Mouse (Mus musculus): ENCODE results near the gene Fbxl19. TPM values are rescaled to one million over a fixed set of nuclear protein-coding genes. Genes with fewer than 3 reads are reported as not detected.

Gene Fbxl19
- polyA plus RNA-seq, 1 experiment from 2014 or later: 1.4 TPM

GRCm38 (mm10) chr7:127811240-127811639 lies 66.9 kb downstream of the Fbxl19 start:
- no peak for ATAC-seq (replicated peaks; ENCODE audit: insufficient number of reproducible peaks, insufficient read depth, low FRiP score, low read depth)
- Histone ChIP-seq H3K27ac (no peak overlapping the region), H3K4me3 (no peak overlapping the region), H3K9me3 (replicated peaks) (no peaks in the 10 kb centered on the region), H3K9ac (no peak overlapping the region), H3K27me3 (no peaks in the 10 kb centered on the region), H3K4me1 (replicated peaks) (peaks cover 21% of the 10 kb centered on the region), H3K36me3 (no peaks in the 10 kb centered on the region), H3K4me2 (no peak overlapping the region)
- WGBS: 76% methylated on average over 4 of the region's 4 CpGs

DNA sequence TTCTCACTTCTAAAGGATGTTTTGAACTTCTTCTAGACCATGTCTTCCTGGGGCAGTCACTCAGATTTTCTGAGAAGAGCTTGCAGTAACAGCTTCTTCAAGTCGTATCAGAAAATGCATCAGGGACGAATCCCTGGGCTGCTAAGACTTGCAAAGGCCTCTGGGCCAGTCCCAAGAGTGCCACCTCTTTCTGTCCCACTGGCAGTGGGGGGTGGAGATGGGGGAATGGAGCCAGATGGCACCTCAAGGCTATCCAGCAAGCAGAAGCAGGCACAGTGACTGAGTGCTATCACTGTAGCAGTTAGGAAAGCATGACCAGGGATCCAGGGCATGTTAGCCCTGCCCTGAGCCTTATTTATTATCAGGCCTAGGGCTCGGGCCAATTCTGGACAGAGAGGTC lies 67.9 kb downstream of the Fbxl19 start:
- ATAC-seq (replicated peaks; ENCODE audit: insufficient number of reproducible peaks, insufficient read depth, low FRiP score, low read depth): no peak
- H3K9ac ChIP-seq: no peak overlapping the region
- H3K4me3 ChIP-seq: no peak overlapping the region
- no peaks in the 10 kb centered on the region for H3K9me3 ChIP-seq (replicated peaks)
- H3K4me1 ChIP-seq (replicated peaks): peaks cover 21% of the 10 kb centered on the region
- WGBS: 63% methylated on average over 3 of the region's 3 CpGs
- H3K36me3 ChIP-seq: no peaks in the 10 kb centered on the region
- H3K4me2 ChIP-seq: no peak overlapping the region
- no peaks in the 10 kb centered on the region for H3K27me3 ChIP-seq
- H3K27ac ChIP-seq: no peak overlapping the region

GRCm38 (mm10) chr7:127813821-127814220 lies 69.5 kb downstream of the Fbxl19 start:
- Histone ChIP-seq H3K4me2 (peak overlapping the region; percentile 45), H3K4me1 (replicated peaks) (peaks cover 21% of the 10 kb centered on the region), H3K9ac (no peak overlapping the region; the same call in 1 of the 2 replicates), H3K9me3 (replicated peaks) (no peaks in the 10 kb centered on the region), H3K36me3 (no peaks in the 10 kb centered on the region), H3K27me3 (no peaks in the 10 kb centered on the region; the same call in 1 of the 2 replicates), H3K4me3 (0 out of 2 replicates have a peak overlapping the region, but pooled peaks have one; percentile 3), H3K27ac (peak overlapping the region; percentile 88)
- WGBS: 71% methylated on average over 4 of the region's 4 CpGs
- ATAC-seq (replicated peaks; ENCODE audit: insufficient number of reproducible peaks, insufficient read depth, low FRiP score, low read depth): no peak

DNA sequence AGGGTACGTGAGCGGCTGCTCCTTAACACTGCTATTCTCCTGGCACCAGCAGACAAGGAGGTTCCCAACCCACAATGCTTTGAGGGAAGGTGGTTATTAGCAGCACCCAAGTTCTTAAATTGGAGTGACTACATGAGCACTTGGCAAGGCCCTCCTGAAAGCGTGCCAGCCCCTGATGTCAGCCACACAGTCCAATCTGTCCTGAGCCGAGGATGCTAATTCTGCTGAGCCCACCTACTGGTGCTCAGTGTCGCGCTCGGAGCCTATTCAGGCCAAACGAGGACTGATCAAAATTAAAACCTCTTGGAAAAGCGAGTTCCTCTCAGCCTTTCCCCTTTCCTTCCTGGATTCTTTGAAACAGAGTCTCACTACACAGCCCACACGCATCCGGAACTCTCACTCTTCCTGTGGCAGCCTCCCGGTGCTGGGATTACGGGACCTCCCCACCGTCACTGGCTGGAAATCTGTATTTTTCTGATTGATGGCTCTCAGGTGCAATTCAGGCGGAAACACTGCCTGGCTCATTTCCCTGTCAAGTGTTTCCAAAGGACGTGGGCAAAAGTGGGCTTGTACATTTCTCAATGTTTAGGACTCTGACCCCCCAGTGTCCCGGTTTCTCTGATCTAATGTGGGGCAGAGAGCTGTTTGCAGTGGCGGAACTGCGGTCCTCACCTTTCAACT lies 70.0 kb downstream of the Fbxl19 start:
- Histone ChIP-seq H3K9me3 (replicated peaks) (no peaks in the 10 kb centered on the region), H3K4me3 (0 out of 2 replicates have a peak overlapping the region, but pooled peaks have one; percentile 3), H3K9ac (peak overlapping the region; percentile 8; the same call in 1 of the 2 replicates), H3K4me2 (peak overlapping the region; percentile 45), H3K27me3 (no peaks in the 10 kb centered on the region; the same call in 1 of the 2 replicates), H3K27ac (peak overlapping the region; percentile 88), H3K36me3 (no peaks in the 10 kb centered on the region), H3K4me1 (replicated peaks) (peaks cover 21% of the 10 kb centered on the region)
- ATAC-seq (replicated peaks; ENCODE audit: insufficient number of reproducible peaks, insufficient read depth, low FRiP score, low read depth): peak; percentile 79
- 61% methylated on average over 19 of the region's 19 CpGs for WGBS

- no peak overlapping the region for H3K4me2 ChIP-seq
- H3K27ac ChIP-seq: peak overlapping the region; percentile 0; the same call in 1 of the 2 replicates
- H3K4me1 ChIP-seq (replicated peaks): peaks cover 21% of the 10 kb centered on the region
- no peaks in the 10 kb centered on the region; the same call in 1 of the 2 replicates for H3K27me3 ChIP-seq
- H3K36me3 ChIP-seq: no peaks in the 10 kb centered on the region
- no peak overlapping the region for H3K4me3 ChIP-seq
- 86% methylated on average over 15 of the region's 15 CpGs for WGBS
- no peaks in the 10 kb centered on the region for H3K9me3 ChIP-seq (replicated peaks)
- no peak overlapping the region for H3K9ac ChIP-seq
- no peak for ATAC-seq (replicated peaks; ENCODE audit: insufficient number of reproducible peaks, insufficient read depth, low FRiP score, low read depth)
These were observed 70.8 kb downstream of the Fbxl19 start for GRCm38 (mm10) chr7:127815116-127815665.

DNA sequence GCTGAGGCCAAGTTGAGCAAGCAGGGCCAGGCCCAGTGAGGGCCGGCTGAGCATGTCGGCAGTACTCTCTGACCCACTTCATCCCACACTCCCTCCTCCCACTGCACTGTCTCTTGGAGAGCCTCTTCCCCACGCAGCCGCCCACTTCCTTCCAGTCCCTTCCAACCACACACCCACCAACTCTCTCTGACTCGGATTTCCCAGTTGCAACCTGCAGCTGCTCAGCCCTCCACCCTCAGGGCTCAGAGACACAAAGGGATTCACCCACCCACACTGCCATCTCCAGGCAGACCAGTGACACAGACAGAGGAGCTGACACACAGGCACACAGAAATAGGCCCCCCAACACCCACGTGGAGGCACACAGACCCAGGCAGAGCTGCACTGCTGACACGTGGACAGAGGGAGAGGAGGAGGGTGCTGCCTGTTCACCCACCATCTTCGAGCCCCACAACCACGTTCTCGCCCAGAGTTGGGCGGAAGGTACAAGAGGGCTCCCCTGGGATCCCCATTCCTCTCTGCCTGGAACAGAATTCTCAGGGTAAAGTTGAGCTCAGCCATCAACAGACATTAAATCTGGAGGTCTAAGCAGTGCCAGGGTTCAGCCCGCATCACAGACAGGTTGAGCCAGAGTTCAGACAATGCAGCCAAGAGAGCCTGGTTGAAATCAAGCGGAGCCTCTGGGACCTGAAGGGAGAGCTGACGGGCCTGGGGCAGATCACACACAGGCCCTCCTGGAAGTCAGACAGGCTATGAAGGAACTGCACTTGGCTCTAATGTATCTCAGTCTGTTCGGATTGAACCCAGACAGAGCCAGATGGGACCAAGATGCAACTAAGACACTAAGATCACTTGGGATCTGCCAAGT lies 71.8 kb downstream of the Fbxl19 start:
- H3K9ac ChIP-seq: no peak overlapping the region
- no peaks in the 10 kb centered on the region; the same call in 1 of the 2 replicates for H3K27me3 ChIP-seq
- 51% methylated on average over 15 of the region's 15 CpGs for WGBS
- peaks cover 21% of the 10 kb centered on the region for H3K4me1 ChIP-seq (replicated peaks)
- H3K9me3 ChIP-seq (replicated peaks): no peaks in the 10 kb centered on the region
- peak overlapping the region; percentile 0; the same call in 1 of the 2 replicates for H3K27ac ChIP-seq
- ATAC-seq (replicated peaks; ENCODE audit: insufficient number of reproducible peaks, insufficient read depth, low FRiP score, low read depth): peak; percentile 44; the same call in 1 of the 2 replicates
- no peaks in the 10 kb centered on the region for H3K36me3 ChIP-seq
- H3K4me2 ChIP-seq: no peak overlapping the region
- H3K4me3 ChIP-seq: no peak overlapping the region

DNA sequence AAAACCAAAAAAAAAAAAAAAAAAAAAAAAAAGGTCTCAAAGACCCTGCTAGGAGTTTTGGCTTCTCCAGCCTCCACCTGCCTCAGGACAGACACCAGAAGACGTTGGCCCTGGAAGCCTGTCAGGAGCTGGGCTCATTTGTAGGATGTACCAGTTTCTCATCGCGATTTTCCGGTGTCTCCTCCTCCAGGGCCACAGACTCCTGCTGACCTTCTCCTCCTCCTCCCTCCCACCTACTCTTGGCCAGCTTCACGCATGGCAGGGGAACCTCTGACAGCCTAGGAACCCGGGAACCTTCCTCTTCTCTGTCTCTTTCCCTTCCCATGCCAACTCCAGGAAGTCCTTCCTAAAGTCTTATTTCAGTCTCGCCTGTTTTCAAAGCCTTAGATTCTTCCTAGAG lies 72.7 kb downstream of the Fbxl19 start:
- no peak overlapping the region for H3K27ac ChIP-seq

GRCm38 (mm10) chr7:127817776-127818175 lies 73.4 kb downstream of the Fbxl19 start:
- H3K27ac ChIP-seq: no peak overlapping the region
- no peak overlapping the region for H3K4me2 ChIP-seq
- H3K4me3 ChIP-seq: no peak overlapping the region
- 83% methylated on average over 5 of the region's 5 CpGs for WGBS
- no peak for ATAC-seq (replicated peaks; ENCODE audit: insufficient number of reproducible peaks, insufficient read depth, low FRiP score, low read depth)
- H3K9me3 ChIP-seq (replicated peaks): no peaks in the 10 kb centered on the region
- H3K9ac ChIP-seq: no peak overlapping the region
- peaks cover 21% of the 10 kb centered on the region for H3K4me1 ChIP-seq (replicated peaks)
- no peaks in the 10 kb centered on the region for H3K36me3 ChIP-seq
- H3K27me3 ChIP-seq: no peaks in the 10 kb centered on the region; the same call in 1 of the 2 replicates

More for the DNA sequence above, 72.7 kb downstream of the Fbxl19 start:
- H3K4me1 ChIP-seq (replicated peaks): peaks cover 21% of the 10 kb centered on the region
- no peak overlapping the region for H3K4me2 ChIP-seq
- ATAC-seq (replicated peaks; ENCODE audit: insufficient number of reproducible peaks, insufficient read depth, low FRiP score, low read depth): no peak
- no peaks in the 10 kb centered on the region; the same call in 1 of the 2 replicates for H3K27me3 ChIP-seq
- no peaks in the 10 kb centered on the region for H3K36me3 ChIP-seq
- WGBS: 74% methylated on average over 7 of the region's 7 CpGs
- H3K9me3 ChIP-seq (replicated peaks): no peaks in the 10 kb centered on the region
- no peak overlapping the region for H3K4me3 ChIP-seq
- H3K9ac ChIP-seq: no peak overlapping the region

MicroRNAs encoded within 50 kb of the gene (microRNA counts, 519-probe panel; counts per million panel counts)
- 2,277 counts per million, percentile 36 among the panel's probes with 10 or more counts for microRNA mmu-miR-762

Small RNA genes lying within 50 kb of the gene (microRNA-seq; reads per million reads assigned to microRNA genes)
- gene Mir762: not detected

Other genes with a start within 250 kb of the Fbxl19 start
- 25.7 and 41.5 TPM in 2 replicates for gene Srcap, start 232.6 kb upstream of the Fbxl19 start, polyA plus RNA-seq (2015; fragmentation: Nextera tagmentation; extraction: Ambion mirVana)
- gene Gm42715, start 225.0 kb upstream of the Fbxl19 start, polyA plus RNA-seq (2015; fragmentation: Nextera tagmentation; extraction: Ambion mirVana): 8.2 and 9.0 TPM in 2 replicates
- gene Tmem265, start 183.2 kb upstream of the Fbxl19 start, polyA plus RNA-seq (2015; fragmentation: Nextera tagmentation; extraction: Ambion mirVana): 2.9 and 4.1 TPM in 2 replicates
- gene Phkg2, start 171.2 kb upstream of the Fbxl19 start, polyA plus RNA-seq (2015; fragmentation: Nextera tagmentation; extraction: Ambion mirVana): 27.5 and 36.5 TPM in 2 replicates
- 10.6 and 12.6 TPM in 2 replicates for gene Ccdc189, start 155.9 kb upstream of the Fbxl19 start, polyA plus RNA-seq (2015; fragmentation: Nextera tagmentation; extraction: Ambion mirVana)
- 27.9 and 32.3 TPM in 2 replicates for gene Rnf40, start 155.8 kb upstream of the Fbxl19 start, polyA plus RNA-seq (2015; fragmentation: Nextera tagmentation; extraction: Ambion mirVana)
- gene Zfp629, start 128.7 kb upstream of the Fbxl19 start, polyA plus RNA-seq (2015; fragmentation: Nextera tagmentation; extraction: Ambion mirVana): 7.8 and 10.5 TPM in 2 replicates
- gene Bcl7c, start 35.6 kb upstream of the Fbxl19 start, polyA plus RNA-seq (2015; fragmentation: Nextera tagmentation; extraction: Ambion mirVana): 37.2 and 45.7 TPM in 2 replicates
- gene Ctf1, start 31.8 kb upstream of the Fbxl19 start, polyA plus RNA-seq (2015; fragmentation: Nextera tagmentation; extraction: Ambion mirVana): 4.7 and 8.4 TPM in 2 replicates
- 0.20 TPM in 1 of 2 replicates, not detected in the other for gene Ctf2, start 12.4 kb upstream of the Fbxl19 start, polyA plus RNA-seq (2015; fragmentation: Nextera tagmentation; extraction: Ambion mirVana)
- gene Orai3, start 25.3 kb downstream of the Fbxl19 start, polyA plus RNA-seq (2015; fragmentation: Nextera tagmentation; extraction: Ambion mirVana): 15.6 and 21.7 TPM in 2 replicates
- gene Setd1a, start 32.1 kb downstream of the Fbxl19 start, polyA plus RNA-seq (2015; fragmentation: Nextera tagmentation; extraction: Ambion mirVana): 13.0 and 16.7 TPM in 2 replicates
- gene Gm49388, start 41.1 kb downstream of the Fbxl19 start, polyA plus RNA-seq (2015; fragmentation: Nextera tagmentation; extraction: Ambion mirVana): not detected in 2 replicates
- 22.0 and 24.0 TPM in 2 replicates for gene Hsd3b7, start 56.1 kb downstream of the Fbxl19 start, polyA plus RNA-seq (2015; fragmentation: Nextera tagmentation; extraction: Ambion mirVana)
- gene Stx4a, start 79.8 kb downstream of the Fbxl19 start, polyA plus RNA-seq (2015; fragmentation: Nextera tagmentation; extraction: Ambion mirVana): 50.5 and 51.0 TPM in 2 replicates
- gene Stx1b, start 80.0 kb downstream of the Fbxl19 start, polyA plus RNA-seq (2015; fragmentation: Nextera tagmentation; extraction: Ambion mirVana): 1.4 and 2.1 TPM in 2 replicates
- gene Zfp646, start 131.7 kb downstream of the Fbxl19 start, polyA plus RNA-seq (2015; fragmentation: Nextera tagmentation; extraction: Ambion mirVana): 5.3 and 7.0 TPM in 2 replicates
- 7.9 and 11.1 TPM in 2 replicates for gene Zfp668, start 132.3 kb downstream of the Fbxl19 start, polyA plus RNA-seq (2015; fragmentation: Nextera tagmentation; extraction: Ambion mirVana)
- 1.2 and 1.7 TPM in 2 replicates for gene Prss53, start 146.4 kb downstream of the Fbxl19 start, polyA plus RNA-seq (2015; fragmentation: Nextera tagmentation; extraction: Ambion mirVana)
- not detected in 2 replicates for gene Gm21974, start 150.9 kb downstream of the Fbxl19 start, polyA plus RNA-seq (2015; fragmentation: Nextera tagmentation; extraction: Ambion mirVana)
- 95.9 and 126 TPM in 2 replicates for gene Vkorc1, start 151.1 kb downstream of the Fbxl19 start, polyA plus RNA-seq (2015; fragmentation: Nextera tagmentation; extraction: Ambion mirVana)
- gene Bckdk, start 159.5 kb downstream of the Fbxl19 start, polyA plus RNA-seq (2015; fragmentation: Nextera tagmentation; extraction: Ambion mirVana): 122 and 145 TPM in 2 replicates
- gene Kat8, start 168.0 kb downstream of the Fbxl19 start, polyA plus RNA-seq (2015; fragmentation: Nextera tagmentation; extraction: Ambion mirVana): 23.5 and 27.6 TPM in 2 replicates
- 1.9 and 6.0 TPM in 2 replicates for gene Prss8, start 185.6 kb downstream of the Fbxl19 start, polyA plus RNA-seq (2015; fragmentation: Nextera tagmentation; extraction: Ambion mirVana)
- 7.9 and 10.0 TPM in 2 replicates for gene Prss36, start 202.2 kb downstream of the Fbxl19 start, polyA plus RNA-seq (2015; fragmentation: Nextera tagmentation; extraction: Ambion mirVana)
- 254 and 307 TPM in 2 replicates for gene Fus, start 222.9 kb downstream of the Fbxl19 start, polyA plus RNA-seq (2015; fragmentation: Nextera tagmentation; extraction: Ambion mirVana)
- 42.8 and 56.1 TPM in 2 replicates for gene Pycard, start 249.3 kb downstream of the Fbxl19 start, polyA plus RNA-seq (2015; fragmentation: Nextera tagmentation; extraction: Ambion mirVana)